Mouse (Mus musculus): Measurements from ENCODE around the gene Cgref1.

DNA sequence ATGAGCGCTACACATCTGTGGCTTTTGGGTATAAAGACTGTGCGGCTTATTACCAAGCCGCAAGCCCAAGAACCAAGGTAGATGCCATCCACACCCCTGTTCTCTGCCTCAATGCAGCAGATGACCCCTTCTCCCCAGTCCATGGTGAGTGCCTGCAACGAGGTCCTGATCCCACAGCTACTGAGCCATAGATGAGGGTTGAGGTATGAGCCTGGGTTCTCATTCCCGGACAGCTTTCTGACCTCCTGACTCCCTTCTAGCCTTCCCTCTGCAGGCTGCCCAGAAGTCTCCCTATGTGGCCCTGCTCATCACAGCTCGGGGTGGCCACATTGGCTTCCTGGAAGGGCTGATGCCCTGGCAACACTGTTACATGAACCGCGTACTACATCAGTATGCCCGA, 9.2 kb upstream of the Cgref1 start:
- TF ChIP-seq CTCF (IDR thresholded peaks at IDR 0.05; ENCODE audit: extremely low read depth, insufficient read length, insufficient replicate concordance, low read depth, low read length) (no peak), POLR2A (IDR thresholded peaks at IDR 0.05; ENCODE audit: low read depth, low read length) (no peak)
